Mouse (Mus musculus) spleen, postnatal 10 days (tissue): ENCODE data around the gene Il17re.

ENCODE experiments used
- DNase-seq, 2 experiments: peaks; one replicate each; pipeline ENCODE4 v3.0.0; 2021 to 2022; ENCODE audit warnings: low spot score in 2 of 2

The Il17re gene

GRCm38 (mm10) chr6:113489410-113489809, 31.1 kb downstream of the Il17re start:
- no peak for DNase-seq

DNA sequence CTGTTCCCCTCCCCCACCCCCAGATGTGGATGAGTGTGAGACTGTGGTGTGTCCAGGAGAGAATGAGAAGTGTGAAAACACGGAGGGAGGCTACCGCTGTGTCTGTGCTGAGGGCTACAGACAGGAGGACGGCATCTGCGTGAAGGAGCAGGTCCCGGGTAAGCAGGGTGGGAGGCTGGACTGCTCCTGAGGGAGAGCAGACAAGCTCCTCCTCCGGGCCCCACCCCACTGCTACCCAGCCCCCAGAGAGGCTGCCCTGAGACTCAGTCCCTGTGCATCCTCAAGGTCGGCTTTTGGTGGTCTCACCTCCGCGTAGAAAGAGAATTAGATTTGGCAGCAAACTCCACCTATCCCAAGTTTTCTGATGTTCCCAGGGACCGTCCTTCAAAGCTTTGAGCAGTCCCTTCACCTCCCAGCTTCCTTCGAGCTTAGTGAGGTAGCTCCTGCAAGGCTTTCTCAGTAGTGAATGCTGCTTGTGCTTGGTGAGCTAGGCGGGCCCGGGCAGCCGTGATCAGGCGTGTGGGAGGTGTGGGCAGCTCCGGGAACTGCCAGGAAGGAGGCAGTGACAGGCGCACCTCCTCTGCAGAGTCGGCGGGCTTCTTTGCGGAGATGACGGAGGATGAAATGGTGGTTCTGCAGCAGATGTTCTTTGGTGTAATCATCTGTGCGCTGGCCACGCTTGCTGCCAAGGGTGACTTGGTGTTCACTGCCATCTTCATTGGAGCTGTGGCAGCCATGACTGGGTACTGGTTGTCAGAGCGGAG, 34.0 kb downstream of the Il17re start:
- DNase-seq = no peak

- peak; percentile 69 to 86 for DNase-seq
Measured at GRCm38 (mm10) chr6:113494258-113494788, 36.0 kb downstream of the Il17re start.

- DNase-seq = no peak
Measured at GRCm38 (mm10) chr6:113495071-113495675, 36.9 kb downstream of the Il17re start.

DNA sequence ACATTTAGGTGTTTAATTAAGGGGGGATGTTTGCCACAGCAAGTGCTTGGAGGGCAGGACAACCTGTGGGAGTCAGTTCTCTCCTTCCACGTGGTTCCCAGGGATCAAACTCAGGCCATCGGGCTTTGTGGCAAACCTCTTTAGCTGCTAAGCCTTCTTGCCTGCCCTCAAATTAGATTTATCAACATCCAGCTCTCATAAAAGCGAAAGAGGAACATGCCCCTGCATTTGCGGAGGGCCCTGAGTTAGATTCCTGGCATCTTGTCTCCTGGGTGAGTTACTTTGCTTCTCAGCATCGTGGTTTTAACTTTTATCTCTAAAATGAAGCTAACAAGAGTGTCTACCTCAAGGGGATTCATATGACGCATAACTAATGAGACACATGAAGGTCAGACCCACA, 41.1 kb downstream of the Il17re start:
- DNase-seq = no peak

GRCm38 (mm10) chr6:113501388-113502084, 43.3 kb downstream of the Il17re start, which contains the start of gene Prrt3:
Gene Prrt3 (minus strand): TSS chr6:113501931.
- no peak for DNase-seq

- DNase-seq = no peak
Measured at GRCm38 (mm10) chr6:113502801-113503200, 44.5 kb downstream of the Il17re start.

DNA sequence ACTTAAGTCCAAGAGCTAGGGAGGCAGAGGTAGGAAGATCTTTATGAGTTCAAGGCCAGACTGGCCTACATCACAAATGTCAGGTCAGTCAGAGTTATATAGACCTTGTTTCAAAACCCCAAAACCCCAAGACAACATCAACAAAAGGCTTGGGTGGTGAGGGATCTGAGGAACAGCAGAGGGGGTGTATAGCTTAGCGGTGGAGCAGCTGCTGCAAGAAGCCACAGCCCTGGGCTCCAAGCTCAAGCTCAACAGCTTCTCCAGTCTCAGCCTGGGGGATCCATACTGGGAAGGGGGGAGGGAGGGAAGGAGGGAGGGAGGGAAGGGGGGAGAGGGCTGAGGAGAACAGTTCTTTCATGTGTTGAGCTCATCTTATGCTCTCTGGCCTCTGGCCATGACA, 47.4 kb downstream of the Il17re start:
- DNase-seq = no peak

DNA sequence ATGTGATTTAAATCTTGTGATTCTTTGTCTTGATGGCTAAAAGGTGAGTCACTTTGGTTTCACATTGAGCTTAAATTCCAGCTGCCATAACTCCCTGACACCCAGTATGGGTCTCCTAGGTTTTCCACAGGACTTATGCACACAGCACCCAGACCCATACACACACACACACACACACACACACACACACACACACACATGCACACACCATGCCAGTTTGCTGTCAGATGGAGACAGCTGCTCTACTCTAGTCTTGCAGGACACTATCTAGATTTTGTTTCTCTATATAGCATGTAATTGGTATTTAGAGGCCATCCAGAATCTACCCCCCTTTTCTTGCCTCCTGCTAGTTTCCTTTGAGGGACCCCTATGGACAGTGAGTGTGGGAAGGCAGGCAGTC, 48.8 kb downstream of the Il17re start:
- DNase-seq = no peak

- DNase-seq = no peak
Measured at GRCm38 (mm10) chr6:113508272-113508946, 50.1 kb downstream of the Il17re start.

DNA sequence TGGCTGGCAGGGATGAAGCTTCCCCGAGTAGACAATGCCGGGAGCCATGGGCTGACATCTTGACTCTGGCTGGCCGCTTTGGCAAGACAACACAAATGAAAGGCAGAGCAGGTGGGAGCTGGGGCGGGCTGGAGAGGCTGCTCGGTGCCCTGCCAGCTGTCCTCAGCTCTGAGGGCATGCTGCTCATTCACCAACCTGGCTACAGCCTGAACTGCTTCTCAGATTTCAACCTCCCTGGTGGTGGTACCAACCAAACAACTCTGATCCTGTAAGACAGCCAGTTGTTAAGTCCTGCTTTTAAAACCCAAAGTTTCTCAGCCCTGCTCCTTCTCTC, 50.6 kb downstream of the Il17re start:
- no peak for DNase-seq

GRCm38 (mm10) chr6:113513944-113514343, 55.7 kb downstream of the Il17re start:
- no peak for DNase-seq

GRCm38 (mm10) chr6:113514600-113514999, 56.3 kb downstream of the Il17re start:
- DNase-seq = no peak

- no peak for DNase-seq
Measured at GRCm38 (mm10) chr6:113517434-113518080, 59.3 kb downstream of the Il17re start.
